Comparison of ENCODE assay signal across 24 mouse cellular contexts in the genomic region with DNA sequence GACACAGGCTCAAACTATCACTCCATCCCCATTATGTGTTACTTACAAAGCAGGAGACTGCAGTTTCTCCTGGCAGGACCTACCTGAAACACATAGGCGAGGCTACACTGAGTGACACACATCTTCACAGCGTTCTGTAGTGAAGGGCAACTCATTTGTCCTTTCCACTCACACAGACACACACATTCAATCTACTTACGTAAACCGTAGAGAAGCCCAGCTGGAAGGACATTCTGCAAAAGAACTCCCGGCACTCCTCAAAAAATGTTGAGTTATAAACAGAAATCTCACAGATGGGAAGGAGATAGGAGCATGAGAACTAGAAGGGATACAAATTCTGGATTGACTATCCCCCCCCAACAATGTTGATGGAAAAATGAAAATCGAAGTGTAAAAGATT. TPM values are rescaled to one million over a fixed set of nuclear protein-coding genes. Genes with fewer than 3 reads are reported as not detected.
DNase-seq lines count a peak whose midpoint lies in the region; ATAC-seq lines count a peak whose summit lies in the region.
"Had no signal": no experiment of that assay in that cellular context is flagged by ENCODE, and none has a peak within 500 bp of the region (broad histone marks: within the 10 kb centered on the region; RNA-seq: fewer than 3 reads in every experiment).

No protein-coding gene starts in this region.

- no peak for DNase-seq in frontal cortex, postnatal 10 days (ENCODE audit: low spot score in 2 of 2)
- peak; percentile 20 for DNase-seq in layer of hippocampus, adult 9-10 months (ENCODE audit: low spot score)
- no peak for DNase-seq in layer of hippocampus, adult 11-12 months (ENCODE audit: low spot score)
- DNase-seq in right cerebral cortex, adult 18-20 months, result peak; percentile 38
- no peak for DNase-seq in right cerebral cortex, postnatal 14 days
- DNase-seq in cerebellum, postnatal 14 days, result no peak
- no peak for DNase-seq in heart, postnatal 10 days
- DNase-seq: adrenal gland, adult 2 months; adrenal gland, postnatal 36 days; cerebellum, adult 2 months; cerebellum, postnatal 25 days; forebrain, postnatal 0 days; gastrocnemius, postnatal 10 days; kidney, adult 2 months; kidney, postnatal 36 days; liver; lung, postnatal 36 days; spleen, adult 18-20 months; thymus, adult 18-20 months; thymus, postnatal 36 days had no signal

- ATAC-seq in frontal cortex, adult (ENCODE audit: low TSS enrichment), result peak; percentile 93
- ATAC-seq: activated CD4-positive, CD25-positive, alpha-beta regulatory T cell, adult 4 months; forebrain, postnatal 0 days; hindbrain, embryonic 16.5 days; midbrain, embryonic 16.5 days had no signal

- intact Hi-C loops in heart, postnatal 10 days (cut with DNase I), result no loop called here

RNA-seq across cellular contexts. Expression of a gene that starts 9.1 kb away (rescaled TPM):
- 10 to 100 TPM; 22.5 to 26.8 TPM for total RNA-seq in heart, postnatal 10 days (2021)

RNA-seq across cellular contexts. Expression of a gene that starts 38.3 kb away (rescaled TPM):
- total RNA-seq in heart, postnatal 10 days (2021), result 100 to 1,000 TPM; 358 to 365 TPM

RNA-seq across cellular contexts. Expression of a gene that starts 52.6 kb away (rescaled TPM):
- 10 to 100 TPM; 38.5 to 41.7 TPM for total RNA-seq in heart, postnatal 10 days (2021)

Comparison
In these comparisons a context has a peak if more than half of its experiments do, and no peak if none do; other contexts are left out.
1. DNase-seq: peak in layer of hippocampus, adult 9-10 months (single experiment) and right cerebral cortex, adult 18-20 months (single experiment); none in frontal cortex, postnatal 10 days (0 of 2), layer of hippocampus, adult 11-12 months (single experiment), right cerebral cortex, postnatal 14 days (single experiment), cerebellum, postnatal 14 days (0 of 2) and heart, postnatal 10 days (0 of 2).